Mouse (Mus musculus) megakaryocyte, embryonic 14.5 days (primary cell): ENCODE data around the gene Omt2a. TPM values are rescaled to one million over a fixed set of nuclear protein-coding genes. Genes with fewer than 3 reads are reported as not detected.
"Not testable (repeated sequence)": the region's sequence is repeated elsewhere in the genome, so short reads cannot be mapped to it uniquely, and the experiment has no call there.

Experiments used
- H3K27me3 ChIP-seq: replicated peaks from 2 replicates; pipeline ENCODE3; 2012; ENCODE audit warnings: inconsistent platforms
- H3K36me3 ChIP-seq: replicated peaks from 2 replicates; pipeline ENCODE3; 2012; ENCODE audit warnings: low read length, inconsistent platforms, mixed read lengths
- H3K4me1 ChIP-seq: 2 replicates; pipeline ENCODE4 v1.6.1; 2012; ENCODE audit warnings: inconsistent platforms
- H3K4me3 ChIP-seq: replicated peaks from 2 replicates; pipeline ENCODE3; 2012; ENCODE audit warnings: moderate library complexity, mild to moderate bottlenecking, inconsistent platforms
- H3K9me3 ChIP-seq: 2 replicates; pipeline ENCODE4 v1.6.1; 2012; ENCODE audit warnings: inconsistent platforms
- FLI1 ChIP-seq: IDR thresholded peaks from 2 replicates; pipeline ENCODE4 v1.6.1; 2012; ENCODE audit warnings: low read length, inconsistent platforms, mixed read lengths
- GATA1 ChIP-seq: IDR thresholded peaks from 3 replicates; pipeline ENCODE4 v1.6.1; 2012; ENCODE audit warnings: mixed read lengths, low read length, inconsistent platforms, borderline replicate concordance
- polyA plus RNA-seq: library from polyadenylated mRNA; stranded (reverse); fragments of >175 nt; gene quantifications from 2 replicates; pipeline ENCODE4 v1.2.3, GENCODE M21; 2012; ENCODE audit warnings: low replicate concordance; ENCODE audit not compliant: insufficient read depth

Gene Omt2a
- not detected in 2 replicates for polyA plus RNA-seq

GRCm38 (mm10) chr9:78314696-78315095, at the start of gene Omt2a:
Gene Omt2a, minus strand, starts transcription at chr9:78314796.
- Histone ChIP-seq H3K4me3 (no peak within 1 kb of the TSS), H3K4me1 (peaks cover 3% of the 10 kb centered on the region; the same call in 1 of the 2 replicates), H3K36me3 (no peaks in the 10 kb centered on the region), H3K27me3 (peaks cover 9% of the 10 kb centered on the region), H3K9me3 (no peaks in the 10 kb centered on the region)
- TF ChIP-seq FLI1 (no peak), GATA1 (no peak)

DNA sequence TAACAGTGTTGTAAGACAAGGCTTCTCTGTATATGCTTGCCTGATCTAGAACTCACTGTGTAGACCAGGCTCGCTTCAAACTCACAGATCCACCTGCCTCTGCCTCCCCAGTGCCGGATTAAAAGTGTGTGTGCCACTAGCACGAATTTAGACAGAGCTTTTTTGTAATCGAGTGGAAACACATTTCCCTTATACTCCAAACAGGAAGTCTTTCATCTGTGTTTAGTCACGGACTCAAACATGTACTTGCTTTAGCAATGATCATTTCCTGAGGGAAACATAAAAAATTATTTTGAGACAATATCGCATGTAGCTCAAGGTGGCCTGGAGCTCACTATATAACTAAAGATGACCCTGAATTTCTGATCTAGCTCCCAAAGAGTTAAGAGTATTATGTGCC, 48.8 kb upstream of the Omt2a start:
- Histone ChIP-seq H3K27me3 (peaks cover 5% of the 10 kb centered on the region), H3K4me3 (no peak overlapping the region), H3K9me3 (no peaks in the 10 kb centered on the region), H3K36me3 (no peaks in the 10 kb centered on the region), H3K4me1 (peaks cover 23% of the 10 kb centered on the region)
- TF ChIP-seq FLI1 (no peak), GATA1 (no peak)

DNA sequence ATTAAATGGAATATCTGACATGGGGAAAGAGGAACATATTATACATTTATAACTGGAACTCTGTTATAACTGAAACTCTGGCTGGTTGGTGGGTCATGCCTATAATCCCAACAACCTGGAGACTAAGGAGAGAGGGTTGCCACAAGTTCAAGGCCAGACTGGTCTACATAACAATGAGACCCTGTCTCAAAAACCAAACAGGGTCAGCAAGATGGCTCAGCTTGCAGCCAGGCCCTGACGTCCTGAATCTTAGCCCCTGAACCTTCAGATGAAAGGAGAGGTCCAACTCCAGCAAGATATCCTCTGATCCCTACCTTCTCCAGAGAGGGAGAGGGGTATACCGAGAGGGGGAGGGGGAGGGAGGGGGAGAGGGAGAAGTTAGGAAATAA, 45.9 kb upstream of the Omt2a start:
- H3K36me3 ChIP-seq, result no peaks in the 10 kb centered on the region
- TF ChIP-seq FLI1 (no peak), GATA1 (no peak)
- no peaks in the 10 kb centered on the region; the same call in 1 of the 2 replicates for H3K9me3 ChIP-seq
- no peak overlapping the region for H3K4me3 ChIP-seq
- peaks cover 12% of the 10 kb centered on the region for H3K27me3 ChIP-seq
- H3K4me1 ChIP-seq, result peaks cover 20% of the 10 kb centered on the region

DNA sequence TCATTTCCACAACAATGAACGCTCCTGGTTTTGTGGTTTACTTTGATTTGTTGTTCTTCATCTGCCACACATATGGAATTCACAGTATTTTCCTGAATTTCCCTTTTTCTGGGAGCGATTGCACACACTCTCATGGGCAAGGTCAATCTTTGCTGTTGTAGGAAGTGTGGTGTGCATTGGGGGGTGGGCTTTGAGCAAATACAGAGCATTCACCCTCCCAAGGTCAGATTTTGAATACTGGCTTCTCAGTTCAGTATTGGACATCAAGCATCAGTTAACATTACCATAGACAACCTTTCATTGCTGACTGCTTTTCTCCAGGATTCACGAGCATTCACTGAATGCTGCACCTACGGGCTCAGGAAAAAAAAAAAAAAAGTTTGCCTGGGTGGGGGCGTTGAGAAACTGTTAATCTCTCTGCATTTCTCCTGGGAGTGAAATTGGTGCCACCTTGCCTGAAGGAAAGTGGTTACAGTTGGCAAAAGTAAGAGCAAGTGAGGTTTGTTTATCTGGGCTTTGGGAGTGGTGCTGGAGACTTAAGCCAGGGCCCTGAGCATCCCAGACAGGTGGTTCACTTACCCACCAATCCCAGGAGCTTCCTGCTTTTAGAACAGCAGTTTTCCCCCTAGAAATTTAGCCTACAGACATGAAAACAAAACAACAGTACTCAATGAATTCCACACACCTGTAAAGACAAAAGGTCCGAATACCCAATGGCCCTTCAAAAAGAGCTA, 45.3 kb upstream of the Omt2a start:
- no peaks in the 10 kb centered on the region; the same call in 1 of the 2 replicates for H3K9me3 ChIP-seq
- H3K36me3 ChIP-seq, result no peaks in the 10 kb centered on the region
- peaks cover 17% of the 10 kb centered on the region for H3K27me3 ChIP-seq
- H3K4me3 ChIP-seq, result no peak overlapping the region
- H3K4me1 ChIP-seq, result peaks cover 20% of the 10 kb centered on the region
- TF ChIP-seq FLI1 (no peak), GATA1 (no peak)

- H3K4me1 ChIP-seq, result peaks cover 11% of the 10 kb centered on the region
- peaks cover 21% of the 10 kb centered on the region for H3K27me3 ChIP-seq
- no peak for TF ChIP-seq FLI1
- no peak for TF ChIP-seq GATA1
Observed at GRCm38 (mm10) chr9:78358053-78358452, 43.5 kb upstream of the Omt2a start.

DNA sequence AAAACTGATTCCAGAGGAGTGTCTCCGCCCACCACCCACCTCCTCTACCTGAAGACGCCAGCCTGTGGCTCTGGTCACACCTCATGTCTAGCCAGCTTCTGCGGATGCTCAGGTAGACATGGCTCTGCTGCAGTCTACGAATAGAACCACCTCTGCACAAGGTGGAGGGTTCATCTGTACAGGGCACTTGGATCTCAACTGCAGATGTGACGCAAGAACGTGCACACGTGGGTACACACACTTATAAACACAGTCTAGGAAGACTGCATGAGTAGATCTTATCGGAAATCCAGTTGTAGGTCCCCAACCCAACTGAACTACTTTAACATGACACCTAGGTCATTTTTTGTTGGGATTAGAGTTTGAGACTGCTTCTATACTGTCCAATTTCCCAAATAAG, 41.0 kb upstream of the Omt2a start, which contains the start of gene Gsta2:
Gsta2 (minus strand) TSS at position 178 of the 400 bp plus-strand sequence.
- H3K4me3 ChIP-seq, result no peak within 1 kb of the TSS
- H3K4me1 ChIP-seq, result peaks cover 12% of the 10 kb centered on the region
- no peaks in the 10 kb centered on the region for H3K36me3 ChIP-seq
- no peaks in the 10 kb centered on the region; the same call in 1 of the 2 replicates for H3K9me3 ChIP-seq
- H3K27me3 ChIP-seq, result peaks cover 28% of the 10 kb centered on the region
- TF ChIP-seq FLI1 (no peak), GATA1 (no peak)

More at GRCm38 (mm10) chr9:78358053-78358452, 43.5 kb upstream of the Omt2a start:
- Histone ChIP-seq H3K36me3 (no peaks in the 10 kb centered on the region), H3K4me3 (no peak overlapping the region), H3K9me3 (no peaks in the 10 kb centered on the region; the same call in 1 of the 2 replicates)

DNA sequence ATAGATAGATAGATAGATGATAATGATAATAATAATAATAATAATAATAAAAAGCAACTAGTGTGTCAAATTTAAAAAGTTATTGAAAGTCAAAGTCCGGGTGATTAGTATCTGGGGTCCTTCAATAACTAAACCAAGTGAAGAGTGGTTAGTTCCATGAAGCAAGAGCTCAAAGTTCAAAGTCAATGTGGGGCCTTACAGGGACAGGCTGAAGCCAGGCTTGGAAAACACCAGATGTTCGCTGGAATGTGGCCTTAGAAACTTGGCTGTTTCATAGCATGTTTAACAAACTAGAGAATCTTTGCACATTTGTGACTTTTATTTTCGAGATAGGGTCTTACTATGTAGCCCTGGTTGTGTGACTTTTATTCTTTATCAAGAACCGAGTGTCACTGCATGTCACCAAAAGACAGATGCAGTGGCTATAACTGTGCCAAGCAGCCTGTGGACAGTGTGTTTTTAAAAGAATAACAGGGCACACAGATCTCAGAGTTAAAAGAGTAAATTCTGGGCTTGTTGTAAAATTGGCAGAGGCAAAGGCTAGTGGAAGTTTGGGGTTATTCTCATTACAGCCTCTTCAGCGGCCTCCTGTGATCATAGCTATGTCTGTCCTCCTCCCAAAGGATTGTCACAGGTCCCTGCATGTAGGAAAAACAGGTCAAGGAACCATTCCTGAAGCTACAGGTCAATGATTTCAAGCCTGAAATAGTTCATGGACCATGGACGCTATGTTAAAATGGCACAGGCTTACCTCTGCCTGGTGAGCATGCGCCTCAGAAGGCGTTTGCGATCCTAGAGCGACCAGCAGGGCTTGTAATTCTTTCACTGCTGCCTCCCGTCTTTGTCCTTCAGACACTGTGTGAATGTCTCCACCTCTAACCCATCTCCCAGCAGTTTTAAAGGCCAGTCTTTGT, 40.3 kb upstream of the Omt2a start:
- no peaks in the 10 kb centered on the region for H3K36me3 ChIP-seq
- TF ChIP-seq FLI1, result no peak
- TF ChIP-seq GATA1, result no peak
- H3K4me3 ChIP-seq, result no peak overlapping the region
- H3K4me1 ChIP-seq, result peaks cover 16% of the 10 kb centered on the region
- H3K9me3 ChIP-seq, result no peaks in the 10 kb centered on the region; the same call in 1 of the 2 replicates
- H3K27me3 ChIP-seq, result peaks cover 28% of the 10 kb centered on the region

DNA sequence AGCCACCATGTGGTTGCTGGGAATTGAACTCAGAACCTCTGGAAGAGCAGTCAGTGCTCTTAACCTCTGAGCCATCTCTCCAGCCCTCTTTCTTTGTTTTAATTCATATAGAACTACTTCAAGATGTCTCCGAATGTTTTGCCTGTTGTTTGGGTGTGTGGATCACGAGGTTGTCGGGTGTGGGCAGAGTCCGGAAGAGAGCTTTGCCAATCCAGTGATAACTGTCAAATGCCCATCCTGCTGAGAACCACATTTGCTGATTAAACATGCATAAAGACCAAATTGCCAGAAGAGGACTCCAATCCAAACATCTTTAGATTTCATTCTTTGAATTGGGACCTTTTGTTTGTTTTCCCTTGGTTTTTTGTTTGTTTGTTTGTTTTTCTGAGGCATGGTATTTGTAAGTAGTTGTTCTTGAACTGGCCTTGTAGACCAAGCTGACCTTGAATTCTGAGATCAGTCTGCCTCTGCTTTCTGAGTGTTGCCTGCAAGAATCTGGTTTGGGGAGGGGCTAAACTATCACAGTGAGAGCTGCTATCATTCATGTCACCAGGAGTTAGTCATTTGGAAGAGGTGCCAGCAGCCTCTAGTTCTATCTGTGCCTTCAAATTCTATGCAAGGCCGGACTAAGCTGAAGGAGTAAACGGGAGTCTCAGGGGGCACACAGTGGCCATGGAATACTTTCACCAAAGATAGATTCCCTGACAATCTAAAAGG, 37.1 kb upstream of the Omt2a start:
- Histone ChIP-seq H3K27me3 (peaks cover 26% of the 10 kb centered on the region), H3K36me3 (no peaks in the 10 kb centered on the region), H3K9me3 (no peaks in the 10 kb centered on the region; the same call in 1 of the 2 replicates), H3K4me3 (no peak overlapping the region), H3K4me1 (peaks cover 32% of the 10 kb centered on the region)
- TF ChIP-seq GATA1 (no peak), FLI1 (no peak)

GRCm38 (mm10) chr9:78350007-78350406, 35.4 kb upstream of the Omt2a start:
- not testable (repeated sequence) for H3K36me3 ChIP-seq, H3K9me3 ChIP-seq, H3K4me3 ChIP-seq
- H3K27me3 ChIP-seq, result peaks cover 18% of the 10 kb centered on the region
- H3K4me1 ChIP-seq, result peaks cover 32% of the 10 kb centered on the region

DNA sequence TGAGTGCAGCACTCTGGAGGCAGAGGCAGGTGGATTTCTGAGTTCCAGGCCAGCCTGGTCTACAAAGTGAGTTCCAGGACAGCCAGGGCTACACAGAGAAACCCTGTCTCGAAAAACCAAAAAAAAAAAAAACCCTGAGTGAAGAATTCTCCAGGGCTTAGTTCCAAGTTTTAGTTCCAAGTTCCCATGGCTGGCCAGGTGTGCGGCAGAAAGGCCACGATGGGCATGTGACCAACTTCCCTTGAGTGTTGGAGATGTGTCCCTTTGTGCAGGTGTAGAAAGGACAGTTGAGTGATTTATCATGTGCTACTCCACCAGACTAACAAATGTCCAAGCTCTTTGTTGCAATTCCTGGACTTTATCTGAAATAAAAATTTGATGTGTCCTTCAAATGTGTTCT, 34.5 kb upstream of the Omt2a start:
- not testable (repeated sequence) for H3K36me3 ChIP-seq, H3K9me3 ChIP-seq, H3K4me3 ChIP-seq
- Histone ChIP-seq H3K27me3 (peaks cover 19% of the 10 kb centered on the region), H3K4me1 (peaks cover 32% of the 10 kb centered on the region)

DNA sequence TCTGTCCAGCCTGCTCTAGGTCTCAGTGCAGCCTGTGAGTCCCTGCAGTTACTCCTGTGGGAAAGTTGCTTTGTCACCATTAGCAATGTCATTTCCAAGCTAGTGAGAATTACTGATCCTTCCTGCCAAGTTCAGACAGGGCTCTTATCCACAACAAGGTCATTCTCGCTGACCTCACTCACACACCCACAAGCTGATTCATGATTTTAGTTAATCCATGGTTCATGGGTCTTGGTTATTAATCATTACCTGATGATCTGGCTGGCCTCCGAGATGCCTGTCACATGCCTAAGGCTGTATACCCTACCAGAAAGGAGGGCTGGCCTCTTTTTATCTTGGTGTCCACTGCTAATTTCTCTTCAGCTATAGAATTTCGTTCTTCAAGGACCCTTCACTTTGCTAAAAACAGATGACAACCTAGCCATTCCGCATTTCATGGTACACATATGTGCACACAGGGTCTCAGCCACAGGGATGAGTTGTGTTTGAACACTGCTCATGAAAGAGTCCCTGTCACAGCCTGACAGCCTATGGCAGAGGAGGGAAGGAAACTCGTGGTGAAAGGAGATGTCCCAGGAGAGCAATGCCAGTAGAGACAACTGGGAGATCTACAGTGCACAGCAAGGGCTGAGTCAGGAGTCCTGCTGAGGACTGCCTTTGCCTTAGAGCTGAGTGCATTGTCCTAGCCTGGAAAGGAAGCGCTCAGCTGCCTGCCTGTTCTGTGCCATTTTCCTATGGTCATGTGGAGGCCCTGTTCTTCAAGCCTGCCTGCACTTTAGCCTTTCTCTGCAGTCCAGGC, 33.8 kb upstream of the Omt2a start:
- not testable (repeated sequence) for H3K36me3 ChIP-seq
- peaks cover 32% of the 10 kb centered on the region for H3K4me1 ChIP-seq

More for the DNA sequence above, 33.8 kb upstream of the Omt2a start:
- Histone ChIP-seq H3K4me3 (peak overlapping the region; percentile 33), H3K27me3 (peaks cover 23% of the 10 kb centered on the region)
- H3K9me3 ChIP-seq, result not testable (repeated sequence)
